Mouse (Mus musculus): ENCODE data around the gene Gja3. TPM values are rescaled to one million over a fixed set of nuclear protein-coding genes. Genes with fewer than 3 reads are reported as not detected.
"Not testable (repeated sequence)": the region's sequence is repeated elsewhere in the genome, so short reads cannot be mapped to it uniquely, and the experiment has no call there.

The Gja3 gene
- total RNA-seq, 4 experiments from 2014 or later, result 14.4 to 18.5 (median 15.6) TPM

DNA sequence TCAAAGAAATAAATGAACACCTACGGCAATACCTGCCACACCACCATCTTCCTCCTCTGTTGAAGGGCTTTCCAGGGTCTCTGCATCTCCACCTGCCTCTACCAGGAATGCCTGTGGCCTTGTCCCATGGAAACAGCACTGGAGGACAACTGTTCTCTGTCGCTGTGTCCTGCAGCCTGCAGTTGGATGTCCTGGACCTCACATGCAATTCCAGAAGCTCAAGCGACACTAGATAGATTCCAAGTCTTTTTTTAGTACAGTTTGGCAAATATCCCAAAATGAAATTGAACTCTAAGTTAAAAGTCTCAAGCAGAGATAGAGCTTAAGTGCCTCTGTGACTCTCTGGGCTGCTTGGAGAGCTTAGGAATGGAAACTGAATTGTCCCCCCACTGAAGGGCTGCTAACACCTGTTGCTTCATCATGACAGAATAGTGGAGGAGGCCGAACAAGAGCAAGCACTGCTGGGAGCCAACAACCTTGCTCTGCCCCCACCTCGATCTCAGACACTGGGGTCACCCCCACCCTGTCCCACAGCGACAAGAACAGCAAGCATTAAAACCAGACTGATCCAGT, 22.9 kb downstream of the Gja3 start:
- peak; percentile 48 for DNase-seq (ENCODE audit: low spot score)

DNA sequence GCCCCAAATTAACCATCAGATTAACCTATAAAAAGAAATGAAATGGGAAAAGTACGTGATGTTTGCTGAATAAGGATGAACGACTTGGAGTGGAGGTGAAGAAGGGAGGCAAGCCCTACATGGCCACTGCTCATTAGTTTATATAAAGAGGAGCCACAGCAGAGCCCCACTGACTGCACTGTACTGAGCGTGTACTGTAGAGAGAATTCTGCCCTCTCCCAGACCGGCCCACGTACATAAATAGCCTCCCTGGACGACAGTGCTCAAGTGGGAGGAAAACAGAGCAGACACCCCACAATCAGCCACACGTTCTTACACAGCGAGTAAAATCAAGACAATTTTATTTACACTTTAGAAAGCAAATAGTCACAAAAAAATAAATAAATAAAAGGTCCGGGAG, 23.8 kb downstream of the Gja3 start:
- peak; percentile 4 for DNase-seq (ENCODE audit: low spot score)

GRCm38 (mm10) chr14:57032850-57033249, 25.1 kb downstream of the Gja3 start:
- peak; percentile 26 for DNase-seq (ENCODE audit: low spot score)

DNA sequence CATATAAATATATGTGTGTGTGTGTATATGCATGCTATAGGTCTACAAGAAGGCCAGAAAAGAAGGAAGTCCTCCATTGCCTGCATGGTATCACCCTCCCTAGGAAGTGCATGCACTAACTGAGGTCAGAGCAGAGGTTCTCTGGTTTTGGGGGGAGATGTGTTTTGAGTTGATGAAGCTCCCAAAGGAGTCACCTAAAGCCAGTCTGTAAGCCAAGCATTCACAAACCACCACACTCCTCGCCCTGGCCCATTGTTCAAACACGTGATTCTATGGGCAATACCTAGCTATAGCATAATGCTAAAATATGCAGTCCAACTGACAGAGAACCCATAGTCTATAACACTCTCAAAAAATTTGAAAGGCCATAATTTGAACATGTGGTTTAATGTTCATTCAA, 39.5 kb downstream of the Gja3 start:
- no peak for DNase-seq (ENCODE audit: low spot score)

GRCm38 (mm10) chr14:57016806-57017205, 41.1 kb downstream of the Gja3 start:
- not testable (repeated sequence) for DNase-seq (ENCODE audit: low spot score)

DNA sequence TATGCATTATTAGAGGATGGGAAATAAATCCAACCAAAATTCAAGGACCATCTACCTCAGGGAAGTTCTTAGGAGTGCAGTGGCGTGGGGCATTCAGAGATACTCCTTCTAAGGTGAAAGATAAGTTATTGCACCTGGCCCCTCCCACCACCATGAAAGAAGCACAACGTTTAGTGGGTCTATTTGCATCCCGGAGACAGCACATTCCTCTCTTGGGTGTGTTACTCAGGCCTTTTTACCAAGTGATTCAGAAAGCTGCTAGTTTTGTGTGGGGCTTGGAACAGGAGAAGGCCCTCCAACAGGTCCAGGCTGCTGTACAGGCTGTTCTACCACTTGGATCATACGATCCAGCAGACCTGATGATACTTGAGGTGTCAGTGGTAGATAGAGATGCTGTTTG, 69.3 kb downstream of the Gja3 start:
- no peak for DNase-seq (ENCODE audit: low spot score)

Other genes starting within 250 kb of the Gja3 start
- 10 to 100 TPM; 17.9 to 21.2 (median 20.6) TPM for gene Zmym5, start 246.4 kb downstream of the Gja3 start, total RNA-seq (2022)
- gene Zmym2, start 171.4 kb downstream of the Gja3 start, total RNA-seq (2022), result 10 to 100 TPM; 29.4 to 35.2 (median 30.8) TPM
- gene Gjb2, start 46.6 kb upstream of the Gja3 start, total RNA-seq (2022), result not detected
- not detected for gene Gm4491, start 57.8 kb upstream of the Gja3 start, total RNA-seq (2022)
- gene Gjb6, start 75.5 kb upstream of the Gja3 start, total RNA-seq (2022), result not detected